Mouse (Mus musculus): ENCODE data around the gene Pde6h.

Gene Pde6h

DNA sequence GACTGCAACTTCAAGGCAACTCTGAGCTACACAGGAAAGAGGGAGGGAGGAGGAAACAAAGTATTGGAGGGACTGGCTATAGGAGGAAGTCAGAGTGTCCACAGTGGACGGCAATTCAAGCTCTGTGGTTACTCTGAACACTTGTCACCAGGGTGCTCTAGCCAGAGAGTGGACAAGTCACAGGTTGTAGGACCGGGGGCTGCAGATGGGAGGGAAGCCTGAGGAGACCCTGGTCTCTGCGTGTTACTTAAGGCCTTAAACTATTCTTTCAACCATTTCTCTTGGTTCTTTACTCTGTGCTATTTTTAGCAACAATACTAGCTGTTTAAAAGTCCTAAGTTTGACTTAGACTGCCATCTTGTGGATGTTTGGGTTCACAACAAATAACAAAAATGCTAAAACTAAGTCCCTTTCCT lies 56.7 kb downstream of the Pde6h start:
- peak; percentile 23 for DNase-seq (ENCODE audit: low read depth, low spot score)

DNA sequence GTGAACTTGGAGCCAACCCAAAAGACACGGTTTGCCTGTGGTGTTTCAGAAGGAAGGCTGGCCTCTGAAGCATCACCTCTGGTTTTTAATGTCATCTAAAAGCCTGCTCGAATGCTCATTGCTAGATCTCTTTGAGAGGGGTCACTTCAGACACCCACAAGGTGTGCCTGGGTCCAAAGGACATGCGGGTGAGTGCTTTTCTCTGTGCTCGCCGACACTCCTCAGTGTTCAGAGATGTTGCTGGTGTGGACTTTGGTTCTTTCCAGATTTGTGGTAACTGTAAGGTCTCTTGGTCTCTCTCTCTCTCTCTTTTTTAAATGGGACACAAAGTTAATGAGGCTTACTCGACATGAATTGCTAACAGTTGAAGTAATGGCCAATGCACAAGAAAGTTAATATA lies 58.9 kb downstream of the Pde6h start:
- no peak for DNase-seq (ENCODE audit: low read depth, low spot score)

DNA sequence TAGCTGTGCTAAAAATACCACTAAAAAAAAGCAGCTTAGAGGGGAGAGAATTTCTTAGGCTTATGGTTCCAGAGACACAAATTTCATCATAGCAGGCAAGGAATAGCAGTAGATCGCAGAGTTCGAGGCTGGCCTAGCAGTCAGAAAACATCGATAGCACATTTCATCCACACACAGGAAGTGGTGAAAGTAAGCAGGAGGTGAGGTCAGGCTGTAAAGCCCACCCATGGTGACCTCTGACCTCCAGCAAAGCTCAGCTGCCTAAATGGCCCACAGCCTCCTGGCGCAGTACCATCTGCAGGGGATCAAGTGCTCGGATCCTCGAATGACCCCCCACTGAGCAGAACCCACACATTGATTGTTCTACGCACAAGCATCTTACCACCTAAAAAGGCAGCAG lies 59.6 kb downstream of the Pde6h start:
- no peak for DNase-seq (ENCODE audit: low read depth, low spot score)

DNA sequence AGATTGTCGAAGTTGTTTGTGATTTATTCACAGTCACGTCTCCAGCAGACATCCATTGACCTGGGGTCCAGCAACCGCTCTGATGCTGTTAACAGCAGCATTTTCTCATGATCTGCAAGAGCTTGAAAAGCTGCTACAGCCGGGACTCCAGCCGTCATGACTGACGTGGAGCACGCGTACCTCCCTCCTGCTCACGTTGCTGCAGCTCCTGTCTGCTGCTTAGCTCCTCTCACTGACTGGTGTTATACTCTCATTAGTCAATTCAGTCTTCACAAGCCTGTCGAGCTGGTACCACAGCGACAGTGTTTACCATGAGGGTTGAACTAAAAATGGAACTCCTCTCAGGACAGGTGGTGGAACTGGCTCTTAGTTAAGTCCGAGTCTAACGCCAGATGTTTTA lies 62.4 kb downstream of the Pde6h start:
- DNase-seq (ENCODE audit: low read depth, low spot score) = no peak

DNA sequence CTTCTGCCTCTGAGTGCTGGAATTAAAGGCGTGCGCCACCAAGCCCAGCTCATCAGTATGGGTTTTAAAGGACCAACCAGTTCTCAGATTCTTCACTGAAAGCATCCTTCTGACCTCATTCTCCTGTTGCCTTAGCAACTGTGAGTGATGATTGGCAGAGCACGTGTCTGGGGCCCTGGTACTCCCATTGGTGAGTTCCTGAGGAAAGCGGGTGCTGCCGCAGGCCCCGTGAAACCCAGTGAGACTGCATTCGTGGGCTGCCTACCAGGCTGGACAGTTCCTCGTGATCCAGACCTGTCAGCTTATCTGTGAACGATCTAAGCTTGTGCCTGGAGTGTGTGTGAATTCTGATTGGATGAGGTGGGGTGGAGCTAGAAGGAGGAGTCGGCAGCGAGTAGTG lies 63.1 kb downstream of the Pde6h start:
- no peak for DNase-seq (ENCODE audit: low read depth, low spot score)

DNA sequence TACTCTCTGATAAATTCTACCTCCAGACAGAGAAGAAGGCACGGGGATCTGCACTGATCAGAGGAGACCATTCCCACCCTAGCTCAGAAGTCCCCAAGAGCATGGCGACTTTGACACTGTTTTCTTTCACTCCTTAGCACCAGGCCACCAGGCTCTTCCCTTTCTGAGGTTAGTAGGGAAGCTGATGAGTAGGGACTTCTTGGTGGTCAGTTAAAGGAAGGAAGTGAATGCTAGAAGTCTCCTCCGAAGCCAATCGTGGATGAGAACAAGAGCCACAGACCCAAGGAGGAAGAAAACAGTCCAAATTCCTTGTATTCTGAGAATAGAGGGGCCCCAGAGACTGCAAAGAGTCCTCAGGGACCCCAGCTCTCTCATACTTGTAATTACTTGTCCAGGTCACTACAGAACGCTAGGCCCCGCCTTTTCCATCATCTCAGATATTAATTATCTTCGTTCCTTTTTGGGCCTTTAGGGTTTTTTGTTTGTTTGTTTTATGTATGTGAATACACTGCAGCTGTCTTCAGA lies 65.0 kb downstream of the Pde6h start:
- DNase-seq (ENCODE audit: low read depth, low spot score) = no peak

DNA sequence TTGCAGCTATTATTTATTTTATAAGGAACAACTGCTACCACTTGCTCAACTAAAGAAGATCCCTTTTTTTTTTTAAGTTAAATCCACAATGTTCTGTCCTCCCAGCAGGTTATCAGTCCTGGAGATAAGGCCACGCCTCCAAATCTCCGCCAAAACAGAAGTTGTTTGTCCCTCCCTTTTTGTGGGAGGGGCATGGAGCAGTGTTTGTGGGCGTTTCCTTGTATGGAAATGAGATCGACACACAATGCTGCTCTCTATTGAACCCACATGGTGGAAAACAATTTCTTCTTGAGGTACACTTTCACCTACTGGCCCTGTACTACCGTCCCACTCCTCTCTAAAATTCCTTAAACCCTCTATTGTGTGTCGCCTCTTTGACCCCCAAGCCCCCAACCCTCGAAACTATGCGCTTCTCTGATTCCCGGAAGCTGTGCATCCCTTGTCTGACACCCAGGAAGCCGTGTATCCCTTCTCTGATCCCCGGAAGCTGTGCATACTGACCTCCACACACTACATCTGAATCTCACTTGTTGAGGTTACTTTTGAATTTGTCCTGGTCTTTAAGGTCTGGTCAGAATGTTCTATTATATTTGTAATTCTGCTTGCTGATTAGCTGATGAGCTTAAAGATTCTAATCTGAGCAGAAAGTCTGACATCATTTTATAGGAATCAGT lies 66.3 kb downstream of the Pde6h start:
- no peak for DNase-seq (ENCODE audit: low read depth, low spot score)

DNA sequence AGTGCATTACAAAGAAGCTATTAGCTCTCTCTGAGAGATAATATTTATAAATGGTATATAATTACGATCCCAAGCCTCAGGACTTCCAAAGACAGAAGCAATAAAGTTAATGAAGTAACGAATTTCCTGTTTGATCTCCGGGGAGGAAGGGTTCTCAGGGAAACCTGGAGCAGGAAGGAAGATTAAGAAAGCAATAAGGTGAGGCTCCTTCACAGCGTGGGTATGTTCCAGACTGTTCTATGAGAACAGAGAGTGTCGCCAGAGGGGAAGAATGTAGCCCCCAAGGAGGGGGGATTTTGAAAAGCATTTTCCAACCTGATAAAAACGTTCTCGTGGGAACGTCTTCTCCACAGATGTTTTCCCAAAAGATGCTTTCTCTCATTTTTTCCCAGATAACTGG lies 66.9 kb downstream of the Pde6h start:
- no peak for DNase-seq (ENCODE audit: low read depth, low spot score)

DNA sequence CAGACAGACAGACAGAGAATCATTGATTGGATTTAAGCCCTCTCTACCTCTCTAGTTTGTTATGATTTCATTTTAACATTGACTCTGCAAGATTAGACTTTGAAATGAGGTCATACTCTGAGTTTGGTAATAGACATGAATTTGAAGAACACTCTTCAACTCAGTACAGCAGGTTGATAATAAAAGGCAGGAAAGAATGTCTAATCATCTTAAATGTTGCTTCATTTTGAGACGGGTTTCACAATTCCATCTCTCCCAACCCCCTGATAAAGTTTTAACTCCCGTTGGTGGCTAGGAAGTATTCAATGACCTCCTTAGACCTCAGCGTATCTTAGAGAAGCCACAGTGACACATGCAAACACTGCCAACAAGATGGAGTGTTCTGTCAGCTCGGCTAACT lies 69.9 kb downstream of the Pde6h start:
- no peak for DNase-seq (ENCODE audit: low read depth, low spot score)

DNA sequence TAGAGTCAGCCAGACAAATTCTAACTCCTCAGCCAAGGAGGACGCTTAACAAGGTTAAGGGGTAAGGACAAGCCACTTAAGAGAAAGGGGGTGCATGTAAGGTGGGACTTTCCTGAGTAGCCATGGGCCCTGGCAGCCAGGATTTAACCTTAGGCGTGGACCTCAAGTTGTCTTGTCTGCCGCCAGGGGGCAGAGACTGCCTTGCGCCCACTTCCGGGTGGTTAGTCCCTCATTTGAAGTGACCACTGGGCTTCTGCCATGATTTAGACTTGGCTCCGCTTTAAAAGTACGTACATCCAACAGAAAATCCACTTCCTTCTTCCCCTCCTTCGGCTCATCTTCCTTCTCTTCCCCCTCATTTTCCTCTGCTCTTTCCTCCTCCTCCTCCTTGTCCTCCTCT lies 71.9 kb downstream of the Pde6h start:
- DNase-seq (ENCODE audit: low read depth, low spot score) = no peak

DNA sequence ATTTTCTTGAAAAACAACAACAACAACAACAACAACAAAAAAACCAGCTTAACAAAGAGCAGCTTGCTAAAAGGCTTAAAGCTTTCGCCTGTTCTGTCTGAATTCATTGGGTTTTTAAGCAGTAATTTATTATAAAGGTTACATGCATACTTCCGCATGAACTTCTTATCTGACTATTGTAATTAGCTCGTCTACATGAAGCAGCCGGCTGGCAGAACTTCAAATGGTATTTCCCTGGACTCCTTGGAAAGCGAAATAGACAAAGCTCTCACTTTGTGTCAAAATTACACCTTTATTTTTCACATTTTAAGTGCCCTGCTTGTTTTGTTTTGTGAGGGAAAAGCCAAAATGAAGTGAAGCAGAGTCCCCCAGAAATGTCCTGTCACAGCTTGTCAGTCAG lies 72.7 kb downstream of the Pde6h start:
- no peak for DNase-seq (ENCODE audit: low read depth, low spot score)

DNA sequence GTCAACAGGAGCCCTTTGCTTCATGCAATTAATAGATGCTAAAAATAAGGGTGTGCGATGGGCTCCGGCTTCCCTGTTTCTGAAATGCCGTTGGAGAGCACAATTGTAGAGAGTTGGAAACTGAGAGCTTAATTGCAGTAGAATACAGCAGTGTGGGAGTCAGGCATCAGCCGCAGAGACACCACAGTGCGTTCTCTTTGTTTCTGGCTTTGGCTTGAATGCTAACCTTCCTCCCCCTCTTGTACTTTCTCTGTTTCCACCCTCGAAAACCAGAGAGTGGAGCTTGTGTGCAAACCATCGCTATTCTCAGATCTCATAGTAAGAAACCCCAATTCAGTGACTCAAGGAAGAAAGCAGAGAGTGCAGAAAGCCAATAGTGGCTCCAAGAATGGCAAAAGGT lies 74.5 kb downstream of the Pde6h start:
- no peak for DNase-seq (ENCODE audit: low read depth, low spot score)

DNA sequence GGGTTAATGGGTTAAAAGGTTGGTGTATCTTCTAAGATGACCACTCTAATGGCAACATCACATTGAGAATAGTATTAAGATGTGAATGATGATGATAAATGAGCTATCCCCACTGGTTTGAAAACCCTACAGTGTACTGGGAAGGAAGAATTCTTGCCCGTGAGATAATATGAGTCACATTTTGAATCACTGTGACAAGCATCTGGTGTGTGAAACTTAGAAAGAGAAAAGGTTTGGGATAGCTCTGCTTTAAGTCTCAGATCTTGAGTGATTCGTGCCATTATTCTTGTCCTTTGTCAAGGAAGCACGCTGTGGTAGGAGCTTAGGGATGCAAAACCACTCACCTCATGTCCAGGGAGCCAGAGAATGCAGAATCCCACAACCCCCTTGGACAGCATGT lies 75.4 kb downstream of the Pde6h start:
- DNase-seq (ENCODE audit: low read depth, low spot score) = no peak

DNA sequence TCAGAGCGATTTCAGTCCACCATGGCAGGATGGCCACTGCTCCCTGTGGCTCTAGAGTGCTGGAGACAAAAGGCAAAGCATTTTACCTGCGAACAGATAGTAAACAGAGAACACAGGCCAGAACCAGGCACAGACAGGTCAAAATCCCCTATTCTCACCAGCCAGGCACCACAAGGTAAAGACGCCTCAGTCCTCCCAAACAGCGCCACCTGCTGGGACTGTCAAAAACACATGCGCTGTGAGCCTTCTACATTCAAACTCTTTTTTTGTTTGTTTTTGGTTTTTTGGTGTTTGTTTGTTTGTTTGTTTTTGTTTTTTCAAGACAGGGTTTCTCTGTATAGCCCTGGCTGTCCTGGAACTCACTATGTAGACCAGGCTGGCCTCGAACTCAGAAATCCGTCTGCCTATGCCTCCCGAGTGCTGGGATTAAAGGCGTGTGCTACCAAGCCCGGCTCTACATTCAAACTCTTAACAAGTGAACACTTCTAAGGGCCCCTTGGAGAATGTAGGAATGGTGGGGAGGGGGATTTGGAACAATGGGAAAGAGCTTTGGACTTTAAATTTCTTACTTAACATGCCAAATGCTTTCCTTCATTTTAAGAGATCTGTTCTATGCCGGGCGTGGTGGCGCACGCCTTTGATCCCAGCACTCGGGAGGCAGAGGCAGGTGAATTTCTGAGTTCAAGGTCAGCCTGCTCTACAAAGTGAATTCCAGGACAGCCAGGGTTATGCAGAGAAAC lies 76.2 kb downstream of the Pde6h start:
- DNase-seq (ENCODE audit: low read depth, low spot score) = no peak

DNA sequence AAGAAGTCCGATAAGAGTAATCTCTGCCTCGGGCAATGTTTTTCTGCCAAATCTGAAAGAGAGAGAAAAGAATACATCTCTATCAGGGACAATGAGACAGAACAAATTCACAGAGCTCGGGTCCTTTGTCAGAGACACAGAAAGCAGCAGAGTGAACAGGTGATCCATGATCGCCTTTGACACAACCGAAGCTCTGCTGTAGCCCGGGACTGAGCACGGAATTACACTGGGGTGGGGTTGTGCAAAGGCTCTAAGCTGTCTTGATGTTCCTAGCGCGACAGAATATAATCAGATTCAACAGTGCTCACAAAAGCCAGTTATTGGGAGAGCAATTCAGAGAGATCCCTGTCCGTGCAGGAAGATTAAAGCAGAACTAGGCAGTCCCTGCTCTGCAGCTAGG lies 77.1 kb downstream of the Pde6h start:
- no peak for DNase-seq (ENCODE audit: low read depth, low spot score)

DNA sequence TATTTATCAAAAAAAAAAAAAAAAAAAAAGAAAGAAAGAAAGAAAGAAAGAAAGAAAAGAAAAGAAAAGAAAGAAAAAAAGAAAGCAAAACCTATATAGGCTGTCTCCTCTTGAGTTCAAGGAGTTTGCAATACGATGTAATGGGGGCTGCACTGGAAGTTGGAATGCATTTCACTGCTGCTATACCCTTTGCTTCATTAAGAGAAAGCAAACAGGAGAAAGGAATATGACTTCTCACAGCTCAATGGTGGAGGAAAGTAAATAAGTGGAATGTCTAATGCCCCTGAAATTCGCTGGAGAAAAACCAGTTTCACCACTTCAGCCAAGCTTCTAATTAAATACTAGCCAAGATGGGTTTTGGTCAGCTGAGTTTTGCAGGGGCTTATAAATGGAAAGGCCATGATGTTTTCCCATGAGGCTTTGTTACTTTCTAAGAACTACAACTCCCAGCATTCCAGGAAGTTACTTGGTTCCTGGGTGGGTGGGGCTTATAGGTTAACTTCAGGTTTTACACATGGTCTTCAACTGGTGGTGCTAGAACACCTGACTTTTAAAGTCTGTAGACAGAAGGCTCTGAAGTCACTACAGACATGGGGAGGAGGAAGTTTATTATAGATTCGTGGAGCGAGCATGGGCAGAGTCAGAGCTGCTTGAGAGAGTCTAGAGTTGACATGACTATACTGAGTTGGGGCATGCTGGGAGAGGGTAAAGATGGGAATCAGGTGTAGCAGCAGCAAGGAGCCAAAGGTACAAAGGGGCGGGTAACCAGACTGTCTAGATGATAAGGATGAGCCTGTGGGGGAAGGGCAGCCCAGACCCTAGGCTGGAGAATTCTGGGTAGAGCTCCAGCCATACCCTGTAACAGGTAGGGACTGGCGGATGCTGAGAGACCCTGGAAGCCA lies 77.9 kb downstream of the Pde6h start:
- no peak for DNase-seq (ENCODE audit: low read depth, low spot score)

DNA sequence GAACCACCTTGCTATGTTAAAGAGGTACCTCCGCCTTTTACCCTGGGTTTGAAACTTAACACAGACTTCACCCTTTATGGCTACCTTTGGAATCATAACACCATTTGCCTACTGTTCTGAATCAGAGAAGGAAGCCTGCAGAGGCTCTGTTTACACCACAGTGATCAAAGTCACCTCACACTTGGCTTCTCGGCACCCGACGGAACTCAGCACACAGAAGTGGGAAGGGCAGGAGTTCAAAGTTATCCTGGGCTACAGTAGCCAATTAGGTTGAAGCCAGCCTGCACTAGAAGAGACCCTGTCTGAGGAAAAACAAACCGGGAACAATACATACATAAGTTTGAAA lies 78.5 kb downstream of the Pde6h start:
- no peak for DNase-seq (ENCODE audit: low read depth, low spot score)

DNA sequence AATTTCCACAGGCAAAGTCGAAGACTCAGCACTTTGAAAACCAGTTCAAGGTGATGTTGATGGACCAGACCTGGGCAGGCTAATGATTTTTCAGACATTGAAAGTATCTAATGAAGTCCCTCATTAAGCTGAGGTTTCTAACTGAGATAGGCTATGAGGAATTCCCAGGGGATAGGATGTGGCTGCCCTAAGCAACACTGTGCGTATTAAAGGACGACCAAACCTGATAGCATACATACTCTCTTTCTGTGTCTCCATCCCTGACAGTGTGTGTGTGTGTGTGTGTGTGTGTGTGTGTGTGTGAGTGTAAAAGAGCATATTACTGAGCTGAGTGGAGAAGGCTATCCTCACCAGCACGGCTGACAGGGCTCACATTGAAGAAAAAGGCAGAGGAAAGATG lies 80.7 kb downstream of the Pde6h start:
- no peak for DNase-seq (ENCODE audit: low read depth, low spot score)

DNA sequence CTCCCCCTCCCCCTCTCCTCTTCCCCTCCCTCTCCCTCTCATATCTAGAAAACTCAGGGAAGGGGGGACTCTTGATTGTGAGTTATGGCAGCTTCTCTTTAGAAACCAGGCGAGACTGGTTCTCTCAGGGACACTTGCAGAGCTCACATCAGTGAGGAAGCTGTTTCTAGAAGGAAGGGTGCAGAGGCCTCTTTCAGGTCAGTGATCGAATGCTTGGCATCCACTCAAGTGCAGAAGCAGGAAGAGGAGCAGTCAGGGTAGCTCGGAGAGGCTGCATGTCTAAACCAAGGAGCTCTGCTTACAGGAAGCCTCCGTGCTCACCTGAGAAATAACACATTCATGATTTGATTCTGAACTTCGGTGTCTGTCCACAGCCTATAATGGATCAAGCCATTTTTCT lies 87.6 kb downstream of the Pde6h start:
- DNase-seq (ENCODE audit: low read depth, low spot score) = no peak

DNA sequence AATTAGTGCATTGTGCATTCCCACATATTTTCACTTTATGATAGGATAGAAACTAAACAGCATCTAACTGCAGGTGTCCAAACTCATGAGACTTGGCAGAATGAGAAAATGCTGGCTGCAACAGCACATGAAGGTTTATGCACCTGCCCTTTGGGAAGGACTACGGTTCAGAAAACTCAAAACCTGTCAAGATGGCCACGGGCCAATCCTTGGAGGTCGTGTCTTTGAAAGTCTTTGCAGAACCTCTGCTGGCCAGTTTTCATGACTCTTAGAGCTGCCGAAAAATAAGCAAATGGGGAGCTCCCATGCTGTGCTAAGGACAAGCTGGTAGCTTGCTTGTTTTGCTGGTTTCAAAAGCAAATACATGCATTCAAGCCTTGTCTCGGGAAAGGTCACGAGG lies 90.7 kb downstream of the Pde6h start:
- no peak for DNase-seq (ENCODE audit: low read depth, low spot score)

DNA sequence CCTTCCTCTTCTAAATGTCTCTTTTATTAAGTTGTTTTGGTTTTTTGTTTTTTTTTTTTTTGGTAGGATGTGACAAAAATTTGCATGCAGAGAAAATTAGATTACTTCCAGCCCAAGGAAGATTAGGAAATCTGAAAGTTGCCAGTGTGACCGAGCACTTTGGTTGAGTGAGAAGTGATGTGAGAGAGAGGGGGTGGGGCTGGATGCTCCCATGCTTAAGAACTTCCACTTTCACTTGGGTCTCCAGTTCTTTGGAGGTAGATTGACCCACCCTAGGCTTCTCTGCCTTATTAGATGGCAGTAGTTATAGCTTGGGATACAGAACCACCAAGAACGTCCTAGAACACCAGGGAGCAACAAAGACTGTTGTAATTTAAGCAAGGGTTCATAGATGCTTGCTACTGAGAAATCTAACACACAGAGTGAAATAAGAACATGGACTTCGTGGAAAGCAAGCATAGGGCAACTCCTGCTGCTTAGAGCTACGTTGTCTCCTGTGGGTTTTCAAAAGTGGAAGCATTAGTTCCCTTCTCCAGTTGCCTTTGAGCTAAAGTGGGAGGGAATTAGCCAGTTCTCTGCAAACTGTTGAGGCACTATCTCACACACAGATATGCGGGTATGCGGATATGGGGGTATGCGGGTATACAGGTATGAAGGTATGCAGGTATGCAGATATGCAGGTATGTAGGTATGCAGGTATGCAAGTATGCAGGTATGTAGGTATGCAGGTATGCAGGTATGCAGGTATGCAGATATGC lies 93.8 kb downstream of the Pde6h start:
- DNase-seq (ENCODE audit: low read depth, low spot score) = no peak

Data from embryo, embryonic 11.5 days (tissue).